ENCODE assay signal across 10 mouse cellular contexts in the genomic region with DNA sequence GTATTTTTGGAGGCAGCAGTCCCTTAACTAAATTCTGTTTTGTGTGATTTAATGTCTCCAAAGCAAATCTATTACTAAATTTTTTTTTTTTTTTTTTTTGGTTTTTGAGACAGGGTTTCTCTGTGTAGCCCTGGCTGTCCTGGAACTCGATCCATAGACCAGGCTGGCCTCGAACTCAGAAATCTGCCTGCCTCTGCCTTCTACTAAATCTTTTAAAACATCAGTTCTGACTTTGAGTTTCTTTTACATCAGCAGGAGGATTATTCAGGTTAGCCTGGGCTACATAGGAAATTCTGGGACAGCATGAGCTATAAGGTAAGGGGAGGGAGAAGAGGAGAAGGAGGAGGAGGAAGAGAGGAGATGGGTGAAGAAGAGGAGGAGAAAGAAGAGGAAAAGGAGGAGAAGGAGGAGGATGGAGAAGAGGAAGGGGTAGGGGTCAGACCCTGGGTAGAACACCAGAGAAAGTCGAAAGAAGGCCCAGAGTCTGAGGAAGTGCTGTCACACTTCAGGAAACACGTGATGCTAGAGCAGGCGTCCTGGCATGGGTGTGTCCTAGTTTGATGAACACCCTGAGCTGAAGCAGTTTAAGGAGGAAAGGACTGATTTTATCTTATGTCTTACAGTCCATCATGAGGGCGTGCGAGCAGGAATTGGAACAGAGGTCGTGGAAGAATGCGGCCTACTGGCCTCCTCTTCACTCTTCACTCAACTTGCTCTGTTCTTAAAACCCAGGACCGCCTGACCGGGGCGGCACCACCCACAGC. TPM values are rescaled to one million over a fixed set of nuclear protein-coding genes. Genes with fewer than 3 reads are reported as not detected.
DNase-seq lines count a peak whose midpoint lies in the region; ATAC-seq and TF ChIP-seq lines count a peak whose summit lies in the region.
"Had no signal": no experiment of that assay in that cellular context is flagged by ENCODE, and none has a peak within 500 bp of the region (broad histone marks: within the 10 kb centered on the region; RNA-seq: fewer than 3 reads in every experiment).

No protein-coding gene starts in this region.

- no peak overlapping the region for H3K4me2 ChIP-seq in lung, postnatal 0 days (replicated peaks; ENCODE audit: low read depth, low read length)
- peak overlapping the region; percentile 19; the same call in 1 of the 2 replicates for H3K4me2 ChIP-seq in liver, embryonic 16.5 days (ENCODE audit: low read depth, low read length)
- H3K4me2 ChIP-seq: embryonic facial prominence, embryonic 15.5 days had no signal

- H3K9ac ChIP-seq in lung, postnatal 0 days (replicated peaks; ENCODE audit: low read depth): no peak overlapping the region
- H3K9ac ChIP-seq in liver, embryonic 16.5 days (ENCODE audit: low read depth, low read length): no peak overlapping the region
- H3K9ac ChIP-seq: embryonic facial prominence, embryonic 15.5 days had no signal

- H3K9me3 ChIP-seq in lung, postnatal 0 days (ENCODE audit: low read length): no peaks in the 10 kb centered on the region
- H3K9me3 ChIP-seq in liver, embryonic 16.5 days (replicated peaks; ENCODE audit: control insufficient read depth, low read length): no peaks in the 10 kb centered on the region
- H3K9me3 ChIP-seq: embryonic facial prominence, embryonic 15.5 days; midbrain, embryonic 10.5 days had no signal

- H3K27ac ChIP-seq in lung, postnatal 0 days (ENCODE audit: low read length): no peak overlapping the region
- H3K27ac ChIP-seq in liver, embryonic 16.5 days (ENCODE audit: low read length): peak overlapping the region; percentile 9
- no peak overlapping the region for H3K27ac ChIP-seq in left cerebral cortex, adult 2 months
- H3K27ac ChIP-seq in layer of hippocampus, adult 2 months: no peak overlapping the region
- H3K27ac ChIP-seq: embryonic facial prominence, embryonic 15.5 days; midbrain, embryonic 10.5 days had no signal

- H3K27me3 ChIP-seq in lung, postnatal 0 days (replicated peaks; ENCODE audit: insufficient read depth, low read length): no peaks in the 10 kb centered on the region
- H3K27me3 ChIP-seq in liver, embryonic 16.5 days (ENCODE audit: control insufficient read depth, insufficient read depth, low read depth, low read length): no peaks in the 10 kb centered on the region

- no peaks in the 10 kb centered on the region for H3K36me3 ChIP-seq in lung, postnatal 0 days (ENCODE audit: insufficient read depth, low read length)
- H3K36me3 ChIP-seq in liver, embryonic 16.5 days (ENCODE audit: control insufficient read depth, insufficient read depth): no peaks in the 10 kb centered on the region
- H3K36me3 ChIP-seq: embryonic facial prominence, embryonic 15.5 days; midbrain, embryonic 10.5 days had no signal

- 80% methylated on average over 12 of the region's 12 CpGs for WGBS in lung, postnatal 0 days
- WGBS in lung, adult 2 months: 63% methylated on average over 12 of the region's 12 CpGs
- WGBS in liver, embryonic 16.5 days (ENCODE audit: insufficient replicate concordance): 43% methylated on average over 12 of the region's 12 CpGs

- no peak overlapping the region for H3K4me3 ChIP-seq in lung, postnatal 0 days (ENCODE audit: low read depth, low read length)
- H3K4me3 ChIP-seq in lung, adult 2 months (replicated peaks; ENCODE audit: extremely low read depth, low read depth, low read length): no peak overlapping the region
- no peak overlapping the region for H3K4me3 ChIP-seq in liver, embryonic 16.5 days (ENCODE audit: low read depth, low read length)
- no peak overlapping the region for H3K4me3 ChIP-seq in left cerebral cortex, adult 2 months
- H3K4me3 ChIP-seq in layer of hippocampus, adult 2 months: no peak overlapping the region
- H3K4me3 ChIP-seq: embryonic facial prominence, embryonic 15.5 days; midbrain, embryonic 10.5 days had no signal

- TF ChIP-seq POLR2A in lung, adult 2 months (IDR thresholded peaks at IDR 0.05; ENCODE audit: borderline replicate concordance, extremely low read depth, low read depth, low read length): no peak

- no peak for TF ChIP-seq EP300 in lung, postnatal 0 days (IDR thresholded peaks at IDR 0.05)

- no peak for TF ChIP-seq CTCF in lung, postnatal 0 days (IDR thresholded peaks at IDR 0.05)
- no peak for TF ChIP-seq CTCF in lung, adult 2 months (IDR thresholded peaks at IDR 0.05; ENCODE audit: insufficient read depth, low read length)
- TF ChIP-seq CTCF in left cerebral cortex, adult 2 months (IDR thresholded peaks at IDR 0.05): no peak
- TF ChIP-seq CTCF in layer of hippocampus, adult 2 months (conservative IDR thresholded peaks at IDR 0.05): no peak

- intact Hi-C loops in left cerebral cortex, adult 2 months (cut with DNase I): no loop called here

- H3K4me1 ChIP-seq in lung, postnatal 0 days (ENCODE audit: insufficient read depth, low read depth, low read length): peaks cover 7% of the 10 kb centered on the region; the same call in 1 of the 2 replicates
- H3K4me1 ChIP-seq in lung, adult 2 months (ENCODE audit: control insufficient read depth, insufficient read depth, low read length): peaks cover 7% of the 10 kb centered on the region; the same call in 1 of the 2 replicates
- H3K4me1 ChIP-seq in liver, embryonic 16.5 days (ENCODE audit: control insufficient read depth, low read depth, low read length): peaks cover 44% of the 10 kb centered on the region

- 0 out of 2 replicates have a peak, but pooled peaks have one; percentile 14 for ATAC-seq in lung, postnatal 0 days
- peak; percentile 78 for ATAC-seq in activated CD4-positive, CD25-positive, alpha-beta regulatory T cell, adult 4 months
- peak; percentile 92 for ATAC-seq in liver, embryonic 16.5 days (ENCODE audit: low read depth)

- peak; percentile 49 for DNase-seq in lung, postnatal 0 days (ENCODE audit: low spot score)
- no peak for DNase-seq in lung, adult 2 months
- DNase-seq in thymus, postnatal 0 days (ENCODE audit: low spot score): peak; percentile 61
- no peak for DNase-seq in left cerebral cortex, adult 2 months (ENCODE audit: extremely low spot score in 1 of 2, low spot score in 2 of 2)
- no peak for DNase-seq in layer of hippocampus, postnatal 14 days (ENCODE audit: low spot score in 2 of 2)
- no peak for DNase-seq in layer of hippocampus, adult 2 months (ENCODE audit: low spot score in 2 of 2)

RNA-seq across cellular contexts. Expression of a gene that starts 5.5 kb away (rescaled TPM):
- 18.1 TPM in 2 replicates for polyA plus RNA-seq in lung, postnatal 0 days (2015; fragmentation: Nextera tagmentation; extraction: Ambion mirVana)
- 22.3 and 24.6 TPM in 2 replicates for polyA plus RNA-seq in lung, adult 2 months (2012; rRNA removed)
- polyA plus RNA-seq in activated CD4-positive, CD25-positive, alpha-beta regulatory T cell, adult 4 months (2017; shearing (Covaris generic)): 100 to 1,000 TPM; 172 to 188 TPM
- 21.4 and 22.3 TPM in 2 replicates for polyA plus RNA-seq in liver, embryonic 16.5 days (2015; fragmentation: Nextera tagmentation; extraction: Ambion mirVana)
- polyA plus RNA-seq in thymus, postnatal 0 days (2015; fragmentation: Nextera tagmentation; extraction: Ambion mirVana): 39.7 and 46.3 TPM in 2 replicates
- 1 to 10 TPM; 2.5 to 3.1 TPM for total RNA-seq in left cerebral cortex, adult 2 months (2021)
- total RNA-seq in layer of hippocampus, postnatal 14 days (2021): 1 to 10 TPM; 2.8 to 3.3 TPM
- 1 to 10 TPM; 3.1 to 3.9 TPM for total RNA-seq in layer of hippocampus, adult 2 months (2021)

RNA-seq across cellular contexts. Expression of a gene that starts 21.4 kb away (rescaled TPM):
- 2.3 and 2.9 TPM in 2 replicates for polyA plus RNA-seq in lung, postnatal 0 days (2015; fragmentation: Nextera tagmentation; extraction: Ambion mirVana)
- 1.3 and 1.9 TPM in 2 replicates for polyA plus RNA-seq in lung, adult 2 months (2012; rRNA removed)
- under 1 TPM in 1 of 2 experiments, not detected in 1; 0.10 TPM for polyA plus RNA-seq in activated CD4-positive, CD25-positive, alpha-beta regulatory T cell, adult 4 months (2017; shearing (Covaris generic))
- 0.22 and 0.42 TPM in 2 replicates for polyA plus RNA-seq in liver, embryonic 16.5 days (2015; fragmentation: Nextera tagmentation; extraction: Ambion mirVana)
- polyA plus RNA-seq in thymus, postnatal 0 days (2015; fragmentation: Nextera tagmentation; extraction: Ambion mirVana): 1.0 TPM in 2 replicates
- 10 to 100 TPM; 12.4 to 13.1 TPM for total RNA-seq in left cerebral cortex, adult 2 months (2021)
- 1 to 10 TPM; 8.8 to 9.8 TPM for total RNA-seq in layer of hippocampus, postnatal 14 days (2021)
- total RNA-seq in layer of hippocampus, adult 2 months (2021): 10 to 100 TPM; 11.5 to 12.2 TPM

Comparison
In these comparisons a context has a peak if more than half of its experiments do, and no peak if none do; other contexts are left out.
1. DNase-seq: peak in lung, postnatal 0 days (single experiment) and thymus, postnatal 0 days (single experiment); none in lung, adult 2 months (single experiment), left cerebral cortex, adult 2 months (0 of 2), layer of hippocampus, postnatal 14 days (0 of 2) and layer of hippocampus, adult 2 months (0 of 2).
2. ATAC-seq: peak in every context shown above with its lines; median percentile 92 in liver, embryonic 16.5 days; 78 in activated CD4-positive, CD25-positive, alpha-beta regulatory T cell, adult 4 months; 14 in lung, postnatal 0 days.